Mouse (Mus musculus): Measurements from ENCODE around the gene Alx3.

The Alx3 gene

GRCm38 (mm10) chr3:107582875-107583767, 11.7 kb upstream of the Alx3 start:
- DNase-seq (ENCODE audit: low spot score): no peak

GRCm38 (mm10) chr3:107583893-107584292, 10.9 kb upstream of the Alx3 start:
- DNase-seq (ENCODE audit: low spot score): no peak

- DNase-seq (ENCODE audit: low spot score): no peak
Observed at GRCm38 (mm10) chr3:107586504-107586903, 8.3 kb upstream of the Alx3 start.

- DNase-seq (ENCODE audit: low spot score): no peak
Observed at GRCm38 (mm10) chr3:107591612-107592011, 3.2 kb upstream of the Alx3 start.

GRCm38 (mm10) chr3:107593632-107594031, 1.2 kb upstream of the Alx3 start:
- DNase-seq (ENCODE audit: low spot score): no peak

GRCm38 (mm10) chr3:107595264-107595937, 570 bp downstream of the Alx3 start:
- no peak for DNase-seq (ENCODE audit: low spot score)

- DNase-seq (ENCODE audit: low spot score): no peak
Observed at GRCm38 (mm10) chr3:107595938-107596461, 1.2 kb downstream of the Alx3 start.

GRCm38 (mm10) chr3:107596559-107596958, 1.7 kb downstream of the Alx3 start:
- DNase-seq (ENCODE audit: low spot score): no peak

GRCm38 (mm10) chr3:107597134-107597533, 2.3 kb downstream of the Alx3 start:
- DNase-seq (ENCODE audit: low spot score): no peak

GRCm38 (mm10) chr3:107597586-107598389, 3.0 kb downstream of the Alx3 start:
- no peak for DNase-seq (ENCODE audit: low spot score)

GRCm38 (mm10) chr3:107600127-107600526, 5.3 kb downstream of the Alx3 start:
- DNase-seq (ENCODE audit: low spot score): no peak

- DNase-seq (ENCODE audit: low spot score): peak; percentile 40
Observed at GRCm38 (mm10) chr3:107605304-107605703, 10.5 kb downstream of the Alx3 start.

GRCm38 (mm10) chr3:107607221-107607620, 12.4 kb downstream of the Alx3 start:
- DNase-seq (ENCODE audit: low spot score): no peak

- DNase-seq (ENCODE audit: low spot score): no peak
Observed at GRCm38 (mm10) chr3:107608808-107609207, 14.0 kb downstream of the Alx3 start.

GRCm38 (mm10) chr3:107609376-107609775, 14.5 kb downstream of the Alx3 start:
- no peak for DNase-seq (ENCODE audit: low spot score)

GRCm38 (mm10) chr3:107611394-107611793, 16.6 kb downstream of the Alx3 start:
- no peak for DNase-seq (ENCODE audit: low spot score)

- DNase-seq (ENCODE audit: low spot score): peak; percentile 47
Observed at GRCm38 (mm10) chr3:107612902-107613525, 18.2 kb downstream of the Alx3 start.

GRCm38 (mm10) chr3:107617800-107618199, 23.0 kb downstream of the Alx3 start:
- no peak for DNase-seq (ENCODE audit: low spot score)

GRCm38 (mm10) chr3:107619911-107620310, 25.1 kb downstream of the Alx3 start:
- no peak for DNase-seq (ENCODE audit: low spot score)

- DNase-seq (ENCODE audit: low spot score): no peak
Observed at GRCm38 (mm10) chr3:107621286-107622075, 26.6 kb downstream of the Alx3 start.

- DNase-seq (ENCODE audit: low spot score): no peak
Observed at GRCm38 (mm10) chr3:107622537-107622936, 27.7 kb downstream of the Alx3 start.
